Mouse (Mus musculus): ENCODE results near the gene Gm826.

Gene Gm826

DNA sequence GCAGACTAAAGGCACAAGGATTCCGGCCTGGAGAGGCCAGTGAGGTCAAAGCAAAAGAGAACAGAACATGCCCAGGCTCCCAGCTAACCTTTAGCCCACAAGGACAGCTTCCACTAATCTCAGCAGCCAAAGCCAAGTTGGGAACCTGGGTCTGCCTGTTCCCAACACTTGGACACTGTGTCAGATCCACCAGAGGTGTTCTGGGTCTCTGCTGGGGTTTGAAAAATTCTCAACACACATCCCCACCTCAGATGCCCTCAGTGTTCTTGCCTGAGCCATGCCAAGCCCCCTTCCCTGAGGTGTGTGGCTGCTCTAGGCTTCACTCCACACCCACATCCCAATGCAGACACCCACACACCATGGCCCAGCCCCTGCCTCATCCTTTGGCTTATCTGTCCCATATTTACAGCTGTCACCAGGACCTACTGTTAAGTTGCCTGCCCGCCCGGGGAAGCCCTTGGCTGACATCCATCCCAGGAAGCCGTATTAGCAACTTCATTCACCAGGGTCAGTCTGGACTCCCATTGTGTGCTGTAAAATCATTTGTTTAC is at the start of gene Gm826:
Gene Gm826, minus strand, starts transcription at position 52 of the 551 bp plus-strand sequence.
- DNase-seq (ENCODE audit: low spot score in 2 of 2): no peak

DNA sequence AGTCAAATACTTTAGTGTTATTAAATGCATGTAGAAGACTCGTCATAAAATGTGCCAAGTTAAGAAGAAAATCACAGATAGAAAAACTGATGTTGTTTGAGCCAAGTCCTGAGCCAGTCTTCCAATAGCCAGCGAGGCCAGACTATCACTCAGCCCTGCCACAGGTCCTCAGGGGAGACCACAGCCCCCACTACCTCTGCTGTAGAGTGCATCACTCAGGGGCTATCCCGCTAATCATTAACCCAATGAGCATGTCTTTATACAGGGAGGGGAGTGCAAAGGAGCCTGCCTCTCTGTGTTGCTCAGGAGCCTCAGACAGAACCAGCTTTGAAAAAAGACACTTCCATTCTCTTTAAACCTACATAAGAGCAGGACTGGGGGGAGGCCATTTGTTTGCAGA is 49.5 kb upstream of the Gm826 start:
- no peak for DNase-seq (ENCODE audit: low spot score in 2 of 2)

DNA sequence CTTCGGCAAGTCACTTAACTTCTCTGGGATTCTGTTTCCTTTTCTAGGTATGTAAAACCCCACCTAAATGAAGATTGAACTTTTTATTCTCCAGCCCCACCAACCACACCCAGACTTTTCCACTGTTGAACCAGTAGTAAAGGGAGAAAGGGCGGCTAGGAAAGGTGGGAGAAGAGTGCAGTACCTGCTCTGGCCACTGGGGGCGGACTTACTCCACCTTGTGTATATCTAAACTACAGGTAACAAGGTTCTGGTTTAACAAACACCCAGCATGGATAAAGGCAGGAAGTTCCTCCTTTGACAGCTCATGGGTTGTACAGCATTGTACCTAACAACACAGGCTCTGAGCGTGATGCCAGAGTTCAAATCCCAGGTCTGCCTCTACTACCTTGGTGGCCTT is 44.3 kb upstream of the Gm826 start:
- peak in 1 of 2 experiments; percentile 43 for DNase-seq (ENCODE audit: low spot score in 2 of 2)

DNA sequence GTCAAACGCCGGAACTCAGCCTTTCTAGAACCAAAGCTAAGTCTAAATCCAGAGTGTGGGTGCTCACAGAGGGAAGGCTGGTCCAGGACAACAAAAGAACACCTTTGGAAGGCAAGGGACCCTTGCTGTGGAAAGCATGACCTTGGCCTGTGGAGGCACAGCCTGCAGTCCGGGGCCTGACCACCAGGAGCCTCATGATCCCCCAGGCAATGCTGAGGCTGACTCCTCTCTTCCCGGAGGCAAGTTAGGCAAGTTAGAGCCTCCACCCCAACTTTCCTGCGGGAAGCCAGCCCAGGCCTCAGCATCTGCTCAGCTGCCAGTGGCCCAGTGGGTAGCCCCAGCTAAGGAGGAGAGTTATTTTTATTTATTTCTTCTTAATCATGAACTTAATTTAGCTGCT is 42.3 kb upstream of the Gm826 start:
- no peak for DNase-seq (ENCODE audit: low spot score in 2 of 2)

DNA sequence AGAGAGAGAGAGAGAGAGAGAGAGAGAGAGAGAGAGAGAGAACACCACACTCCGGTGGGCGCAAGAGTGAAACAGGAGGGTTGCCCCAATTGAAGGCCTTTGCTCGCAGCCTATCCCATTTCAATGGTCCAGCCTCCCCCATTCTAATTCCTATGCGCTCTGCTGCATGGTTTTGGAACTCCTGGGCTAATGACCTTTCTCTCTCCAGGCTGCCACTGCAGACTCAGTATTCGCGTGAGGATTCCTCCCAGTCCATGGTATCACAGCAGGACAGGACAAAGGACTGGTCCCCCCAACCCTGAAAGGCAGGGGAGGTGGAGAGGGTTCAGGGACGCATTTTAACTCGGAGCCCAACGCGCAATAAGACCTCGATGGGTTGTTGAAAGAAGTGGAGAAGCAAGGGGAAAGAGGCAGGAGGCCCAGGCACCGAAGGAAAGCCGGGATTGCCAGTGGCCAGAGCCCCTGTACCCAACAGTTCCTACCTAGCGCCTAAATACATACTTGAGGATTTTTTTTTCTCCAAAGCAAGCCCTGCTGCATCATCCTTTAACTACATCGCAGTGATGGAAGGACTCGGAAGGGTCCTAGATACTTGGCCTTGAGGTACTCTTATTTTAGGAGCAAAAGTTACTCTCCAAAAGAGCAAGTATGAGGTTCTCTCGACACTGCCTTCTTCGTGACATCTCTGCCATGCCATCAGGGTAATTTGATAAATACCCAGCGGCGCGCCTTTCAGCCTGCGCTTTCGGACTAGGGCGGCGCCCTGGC is 35.9 kb upstream of the Gm826 start:
- no peak for DNase-seq (ENCODE audit: low spot score in 2 of 2)

DNA sequence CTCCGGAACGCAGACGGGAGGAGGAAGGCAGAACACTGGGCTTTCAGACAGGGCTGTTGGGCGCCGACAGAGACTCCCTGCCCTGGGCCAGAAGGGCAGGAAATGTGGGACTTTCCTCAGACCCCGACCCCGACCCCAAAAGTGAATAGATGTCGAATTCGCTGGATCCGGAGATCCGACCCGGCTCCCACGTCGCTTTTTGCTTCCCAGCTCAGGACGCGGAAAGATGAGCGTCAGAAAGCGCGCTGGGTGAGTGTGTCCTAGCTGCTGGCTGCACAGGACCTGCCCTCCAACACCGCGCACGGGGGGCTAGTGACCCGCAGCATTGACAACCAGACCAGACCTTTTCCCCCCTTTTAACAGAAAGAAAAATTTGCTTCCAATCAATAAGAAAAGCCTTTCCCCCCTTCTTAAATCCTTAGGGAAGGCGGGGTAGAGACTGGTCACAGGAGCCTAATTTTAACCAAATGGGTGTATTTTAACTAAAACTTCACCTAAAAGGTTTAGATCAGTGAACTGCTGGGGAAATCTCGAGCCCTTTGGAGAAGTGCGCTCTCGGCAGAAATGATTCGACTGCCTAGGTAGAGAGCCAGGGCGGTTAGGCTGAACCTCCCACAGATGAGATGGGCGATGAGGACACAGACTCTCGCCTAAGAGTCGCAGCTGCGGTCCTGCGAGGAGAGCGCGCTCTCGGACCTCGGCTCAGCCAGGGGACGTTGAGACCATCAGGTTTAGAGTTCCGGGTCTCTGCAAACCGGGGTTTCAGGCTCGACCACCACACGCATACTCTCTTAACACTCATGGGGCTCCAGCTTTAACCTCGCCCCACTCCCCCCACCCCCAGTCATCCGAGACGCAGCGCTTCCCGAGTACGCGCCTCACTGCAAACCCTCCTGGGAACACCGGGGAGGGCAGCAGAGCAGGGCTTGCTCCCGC is 34.7 kb upstream of the Gm826 start:
- DNase-seq (ENCODE audit: low spot score in 2 of 2): no peak

DNA sequence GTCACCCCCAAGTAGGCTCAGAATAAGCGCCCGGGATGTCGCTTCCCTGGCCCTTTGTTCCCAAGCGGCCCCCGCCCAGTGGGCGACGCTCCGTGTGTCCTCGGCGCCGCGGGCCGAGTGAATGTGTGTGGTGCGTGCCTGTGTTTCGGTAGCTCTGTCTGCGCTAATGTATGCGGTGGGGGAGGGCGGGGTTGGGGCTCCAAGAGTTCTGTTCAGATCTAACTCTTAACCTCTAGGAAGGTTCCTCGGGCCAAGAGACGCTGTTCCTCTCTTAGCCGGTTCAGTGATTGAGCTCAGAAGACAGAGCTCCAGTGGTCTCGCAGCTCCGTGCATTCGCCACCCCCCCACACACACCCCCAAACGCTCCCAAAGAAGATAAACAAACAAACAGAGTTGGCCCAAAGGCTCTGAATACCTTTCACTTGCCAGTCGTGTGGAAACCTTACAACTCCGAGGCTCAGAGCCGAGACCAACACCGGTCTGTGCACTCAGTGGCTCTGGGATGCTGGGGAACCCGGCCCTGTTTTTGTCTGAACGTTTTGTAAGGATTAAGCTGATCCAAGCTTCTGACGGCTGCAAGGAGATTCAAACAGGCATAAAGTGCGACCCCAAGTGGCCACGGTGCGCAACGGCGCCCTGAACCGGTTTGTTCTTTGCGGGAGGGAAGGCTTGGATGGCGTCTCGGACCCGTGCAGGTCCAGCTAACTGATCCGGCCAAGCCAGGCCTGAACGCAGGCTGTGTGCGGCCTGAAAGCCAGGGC is 33.7 kb upstream of the Gm826 start:
- peak; percentile 95 to 97 for DNase-seq (ENCODE audit: low spot score in 2 of 2)

DNA sequence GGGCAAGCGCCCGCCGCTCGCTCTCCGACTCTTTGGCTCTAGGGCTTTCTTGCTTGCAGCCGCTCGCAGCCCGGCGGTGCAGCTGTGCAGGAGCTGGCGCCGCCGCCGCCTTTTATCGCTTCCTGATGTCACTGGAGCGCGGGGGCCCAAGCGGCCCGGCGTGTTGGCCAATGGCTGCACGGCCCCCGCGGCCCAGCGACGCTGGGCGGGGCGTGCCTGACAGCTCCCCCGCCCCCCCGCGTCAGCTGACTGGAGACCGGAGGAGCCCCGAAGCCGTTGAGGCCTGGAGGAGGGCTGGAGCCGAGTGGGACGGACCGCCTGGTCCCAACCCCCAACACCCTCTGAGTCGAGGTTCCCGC is 33.0 kb upstream of the Gm826 start, which contains the start of gene Mafb:
Gene Mafb, minus strand, starts transcription at position 86 of the 359 bp plus-strand sequence.
- DNase-seq (ENCODE audit: low spot score in 2 of 2): peak; percentile 79 to 83

DNA sequence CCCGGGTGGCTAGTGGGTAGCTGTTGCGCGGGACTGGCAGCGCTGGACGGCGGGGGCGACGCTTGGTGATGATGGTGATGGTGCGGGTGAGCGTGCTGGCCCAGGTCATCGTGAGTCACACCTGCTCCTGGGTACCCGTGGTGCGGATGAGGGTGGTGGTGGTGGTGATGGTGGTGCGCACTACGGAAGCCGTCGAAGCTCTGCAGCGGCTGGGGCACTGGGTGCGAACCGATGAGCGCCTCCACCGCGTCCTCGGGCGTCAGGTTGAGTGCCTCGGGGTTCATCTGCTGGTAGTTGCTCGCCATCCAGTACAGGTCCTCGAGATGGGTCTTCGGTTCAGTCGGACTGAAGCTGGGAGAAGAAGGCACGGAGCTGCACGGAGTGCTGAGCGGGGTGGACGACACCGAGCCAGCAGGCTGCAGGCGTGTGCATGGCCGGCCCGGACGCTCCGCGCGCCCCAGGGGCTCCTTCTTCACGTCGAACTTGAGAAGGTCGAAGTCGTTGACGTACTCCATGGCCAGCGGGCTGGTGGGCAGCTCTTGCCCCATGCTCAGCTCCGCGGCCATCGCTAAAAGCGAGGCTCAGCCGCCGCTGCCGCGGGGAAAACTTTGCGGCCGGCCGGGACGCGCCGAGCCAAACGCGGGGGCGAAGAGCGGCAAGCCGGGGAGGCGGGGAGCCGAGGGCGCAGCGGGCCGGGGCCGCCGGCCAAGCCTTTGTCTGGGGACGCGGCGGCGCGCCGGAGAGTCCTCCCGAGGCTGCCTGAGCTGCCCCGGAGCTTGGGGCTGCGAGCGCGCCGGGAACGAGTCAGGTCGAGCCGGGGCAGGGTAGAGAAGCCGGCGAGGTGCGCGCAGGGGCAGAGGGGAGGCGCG is 32.4 kb upstream of the Gm826 start:
- DNase-seq (ENCODE audit: low spot score in 2 of 2): no peak

DNA sequence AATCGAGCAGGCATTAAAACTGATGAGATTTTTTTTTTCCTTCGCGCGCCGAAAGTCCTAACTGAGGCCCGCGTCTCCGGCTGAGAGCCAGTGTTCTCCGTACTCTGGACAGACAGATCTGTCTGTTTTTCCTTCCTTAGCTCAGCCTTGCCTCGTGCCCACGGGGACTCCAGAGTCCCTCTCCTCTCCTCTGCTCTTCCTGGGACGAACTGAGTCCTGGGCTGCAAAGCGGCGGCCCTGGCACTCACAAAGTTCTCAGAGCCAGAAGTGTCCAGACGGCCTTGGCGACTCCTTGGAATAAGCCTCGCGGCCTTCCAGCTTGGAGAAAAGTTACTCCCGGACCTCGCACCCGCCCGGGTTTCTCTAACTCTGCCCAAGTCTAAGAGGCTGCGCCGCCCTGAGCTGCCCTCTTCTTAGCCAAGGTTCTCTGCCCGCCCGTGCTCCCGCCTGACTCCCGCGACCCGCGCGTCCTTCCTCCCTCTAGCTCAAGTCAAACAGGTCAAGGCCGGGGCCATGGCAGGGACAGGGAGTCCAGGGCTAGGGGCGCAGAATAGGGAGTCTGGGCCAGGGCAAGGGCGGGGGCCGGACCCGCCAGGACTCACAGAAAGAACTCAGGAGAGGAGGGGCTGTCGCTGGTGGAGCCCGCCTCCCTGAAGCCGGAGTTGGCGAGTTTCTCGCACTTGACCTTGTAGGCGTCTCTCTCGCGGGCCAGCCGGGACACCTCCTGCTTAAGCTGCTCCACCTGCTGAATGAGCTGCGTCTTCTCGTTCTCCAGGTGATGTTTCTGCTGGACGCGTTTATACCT is 31.3 kb upstream of the Gm826 start:
- no peak for DNase-seq (ENCODE audit: low spot score in 2 of 2)

DNA sequence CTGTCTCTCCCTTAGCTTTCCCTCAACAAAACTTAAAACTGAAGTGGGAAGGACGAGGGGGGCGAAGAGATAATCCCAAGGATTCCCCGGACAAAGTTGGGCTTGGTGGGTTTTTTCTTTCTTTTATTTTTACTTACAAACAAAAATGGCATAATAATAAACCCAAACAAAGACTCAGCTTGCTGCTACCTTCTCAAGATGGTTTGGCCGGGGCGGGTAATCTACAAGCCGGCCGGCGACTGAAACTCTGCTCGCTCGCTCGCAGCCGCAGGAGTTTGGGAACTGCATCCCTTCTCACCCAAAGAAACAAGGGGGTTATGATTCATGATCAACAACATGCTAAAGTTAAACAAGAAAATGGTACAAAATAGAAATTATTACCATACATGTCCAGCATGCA is 30.7 kb upstream of the Gm826 start:
- no peak for DNase-seq (ENCODE audit: low spot score in 2 of 2)

DNA sequence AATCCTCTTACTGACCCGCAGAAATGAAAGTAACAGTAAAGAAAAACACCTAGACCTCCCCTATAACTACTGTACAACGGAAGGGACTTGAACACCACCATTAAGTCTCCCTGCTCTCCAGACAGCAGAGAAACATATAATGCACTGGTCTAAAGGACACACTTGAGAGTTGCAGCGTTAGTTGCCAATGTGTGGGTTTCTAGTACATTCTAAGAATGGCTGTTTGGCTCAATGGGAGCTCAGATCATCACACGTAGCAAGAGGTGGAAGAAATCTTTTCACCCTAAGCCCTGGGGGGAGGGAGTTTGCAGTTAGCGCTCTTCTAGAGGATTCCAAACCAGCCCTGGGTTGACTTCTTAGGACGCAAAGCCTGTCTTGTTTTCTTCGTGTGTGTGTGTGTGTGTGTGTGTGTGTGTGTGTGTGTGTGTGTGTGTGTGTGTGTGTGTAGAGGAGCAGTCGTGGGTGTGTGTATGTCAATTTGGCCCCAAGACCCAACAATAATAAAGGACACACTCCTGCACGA is 30.2 kb upstream of the Gm826 start:
- no peak for DNase-seq (ENCODE audit: low spot score in 2 of 2)

DNA sequence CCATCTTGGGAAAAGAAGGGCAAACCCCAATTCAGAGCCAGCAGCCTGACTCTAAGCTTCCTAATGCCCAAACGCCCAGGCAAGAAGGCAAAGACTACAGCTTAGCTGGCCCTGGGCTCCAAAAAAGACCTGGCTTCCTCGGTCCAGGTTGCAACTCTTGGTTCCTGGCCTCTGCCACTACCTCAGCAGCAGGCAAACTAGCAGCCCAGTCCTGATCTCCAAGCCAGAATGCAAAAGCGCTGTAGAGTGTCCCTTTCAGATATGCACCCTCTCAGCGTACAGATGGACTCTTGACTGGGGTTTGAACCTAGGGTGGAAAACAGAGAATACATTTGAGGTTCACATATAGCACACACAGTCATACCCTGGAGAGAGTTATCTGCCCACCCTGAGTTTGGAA is 29.2 kb upstream of the Gm826 start:
- no peak for DNase-seq (ENCODE audit: low spot score in 2 of 2)

DNA sequence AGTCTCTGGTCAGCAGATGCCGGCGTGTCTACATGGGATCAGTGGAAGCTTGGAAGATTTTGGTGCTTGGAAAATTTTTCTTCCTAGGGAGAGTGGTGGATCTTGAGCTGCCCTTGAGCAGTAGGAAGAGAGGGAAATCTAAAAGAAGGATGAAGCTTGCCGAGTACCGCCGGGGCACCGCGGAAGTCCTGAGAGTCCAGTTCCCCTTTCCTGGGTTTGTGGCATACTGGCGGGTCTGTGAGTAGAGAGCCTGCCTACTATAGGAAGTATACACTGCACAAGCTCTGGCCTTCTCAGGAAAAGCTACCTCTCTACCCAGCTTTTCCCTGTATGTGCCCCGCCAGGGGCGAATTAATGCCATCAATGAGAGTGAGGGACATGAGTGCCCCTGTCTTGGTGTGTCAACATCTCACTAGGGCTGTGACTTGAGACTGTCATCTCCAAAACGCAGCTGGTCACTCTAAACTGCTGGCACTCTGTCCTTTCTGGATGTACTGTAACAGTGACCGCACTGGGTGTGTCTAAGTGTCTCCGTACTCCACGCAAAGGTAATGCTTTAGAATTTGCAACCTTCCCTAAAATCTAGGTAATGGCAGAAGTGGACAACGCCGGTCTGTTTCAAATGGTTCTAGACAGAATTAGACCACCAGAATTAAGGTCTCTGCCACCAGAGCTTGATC is 27.6 kb upstream of the Gm826 start:
- no peak for DNase-seq (ENCODE audit: low spot score in 2 of 2)

DNA sequence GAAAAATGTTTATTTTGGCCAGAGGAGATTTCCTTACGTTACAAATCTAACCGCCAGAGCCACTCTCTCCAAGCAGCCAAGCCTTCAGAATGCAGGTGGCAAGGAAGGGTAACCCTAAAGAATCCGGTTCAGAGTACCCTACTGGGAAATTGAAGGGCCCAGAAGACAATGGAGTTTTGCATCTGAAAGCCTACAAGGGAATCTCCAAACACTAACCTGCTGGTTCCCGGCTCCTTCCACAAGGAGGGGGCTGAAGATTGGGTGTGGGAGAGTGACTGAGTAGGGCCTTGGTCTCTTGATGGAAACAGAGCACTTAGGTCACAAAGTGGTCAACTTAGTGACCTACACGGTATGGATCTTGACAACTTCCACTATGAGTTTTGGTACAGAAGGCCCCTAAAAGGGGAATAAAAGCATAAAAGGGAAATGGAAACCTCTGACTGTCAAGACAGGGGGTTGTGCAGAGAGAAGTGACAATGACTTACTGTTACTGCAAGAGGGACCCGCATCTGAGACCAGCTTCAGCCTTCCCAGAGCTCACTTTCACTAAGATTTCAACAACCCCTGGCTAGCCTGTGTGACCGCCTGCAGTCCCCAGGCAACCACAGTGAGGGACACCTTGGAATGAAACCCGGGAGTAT is 26.4 kb upstream of the Gm826 start:
- no peak for DNase-seq (ENCODE audit: low spot score in 2 of 2)

DNA sequence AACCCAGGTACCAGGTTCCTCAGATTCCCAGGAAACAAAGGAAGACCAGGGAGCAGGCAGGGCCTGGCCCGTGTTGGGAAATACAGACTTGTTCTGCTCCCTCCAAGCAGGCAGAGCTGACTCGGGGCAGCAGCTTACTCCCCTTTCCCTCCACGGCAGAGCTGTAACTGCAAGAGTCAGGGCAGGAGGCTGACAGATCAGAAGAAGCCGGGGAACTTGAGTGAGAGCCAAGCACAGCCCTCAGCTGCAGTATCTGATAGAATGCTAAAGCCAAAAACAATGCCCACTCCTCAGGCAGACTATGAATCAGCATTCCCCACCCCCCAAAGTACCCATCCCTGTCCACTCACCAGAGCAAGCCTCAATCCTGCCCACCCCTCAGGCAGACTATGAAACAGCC is 24.9 kb upstream of the Gm826 start:
- DNase-seq (ENCODE audit: low spot score in 2 of 2): no peak

DNA sequence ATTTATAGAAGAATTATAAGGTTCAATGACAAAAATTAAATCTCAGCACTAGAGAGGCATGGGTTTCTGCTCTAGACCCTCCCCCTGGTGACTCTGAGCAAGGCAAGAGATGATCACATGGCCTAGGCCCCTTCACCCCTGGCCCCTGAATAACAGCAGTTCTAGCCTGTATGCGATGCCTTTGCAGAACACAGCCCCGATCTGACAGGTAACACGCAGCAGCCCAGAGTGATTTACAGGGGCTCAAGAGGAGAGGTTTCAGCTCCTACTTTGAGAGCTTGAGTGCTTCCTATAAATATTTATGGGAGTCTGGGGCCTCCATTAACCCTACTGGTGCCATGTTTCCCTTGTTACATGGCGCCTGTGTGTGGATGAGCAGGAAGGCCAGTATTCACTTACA is 23.5 kb upstream of the Gm826 start:
- DNase-seq (ENCODE audit: low spot score in 2 of 2): no peak

DNA sequence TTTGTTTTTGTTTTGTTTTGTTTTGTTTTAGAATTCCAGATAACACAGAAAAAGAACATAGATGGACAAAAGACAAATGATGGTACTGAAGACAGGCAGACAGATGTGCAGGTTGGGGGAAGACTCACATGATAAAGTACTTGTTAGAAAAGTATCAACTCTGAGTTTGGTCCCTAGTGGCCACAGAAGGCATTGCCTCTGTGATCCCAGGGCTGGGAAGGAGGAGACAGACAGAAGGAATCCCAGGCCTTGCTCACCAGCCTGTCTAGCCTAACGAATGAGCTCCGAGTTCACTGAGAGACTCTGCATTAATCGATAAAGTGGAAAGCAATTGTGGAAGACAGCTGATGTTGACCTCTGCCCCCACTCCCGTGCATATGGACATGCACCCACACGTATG is 22.2 kb upstream of the Gm826 start:
- DNase-seq (ENCODE audit: low spot score in 2 of 2): no peak

DNA sequence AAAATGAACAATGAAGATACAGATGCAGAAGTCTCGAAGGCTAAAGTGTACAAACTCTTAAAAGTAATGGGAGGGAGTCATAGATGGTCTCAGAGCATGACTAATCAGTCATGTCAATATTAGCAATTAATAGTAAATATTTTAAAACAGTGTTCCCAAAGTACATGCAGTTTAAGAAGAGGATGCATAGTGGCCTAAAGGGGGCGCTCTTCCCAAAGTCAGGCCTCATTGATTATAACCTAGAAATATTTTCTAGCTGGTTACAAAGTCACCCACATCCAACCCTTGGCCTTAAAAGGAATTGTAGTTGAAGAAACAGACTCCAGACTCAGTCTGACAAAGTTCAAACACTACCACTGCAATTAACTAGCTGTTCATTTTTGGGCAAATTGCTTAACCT is 20.4 kb upstream of the Gm826 start:
- no peak for DNase-seq (ENCODE audit: low spot score in 2 of 2)

Measured in right cerebral cortex, adult 2 months (tissue).